Mouse (Mus musculus) kidney, adult 2 months (tissue): Measurements from ENCODE around the gene Ccdc85c.

Experiments used
- CTCF ChIP-seq: fragments of 200-500 bp; conservative IDR thresholded peaks from 2 replicates; pipeline ENCODE4 v1.5.1; 2011; ENCODE audit warnings: low read depth, mild to moderate bottlenecking, control low read depth, low read length, moderate library complexity, mixed read lengths; ENCODE audit not compliant: insufficient read depth, insufficient read length
- POLR2A ChIP-seq: fragments of 200-500 bp; IDR thresholded peaks from one replicate; pipeline ENCODE4 v1.6.1; 2011; ENCODE audit warnings: low read depth, low read length, control low read depth

- no peak for TF ChIP-seq CTCF
- TF ChIP-seq POLR2A = no peak
These were observed 102.6 kb downstream of the Ccdc85c start for GRCm38 (mm10) chr12:108172639-108173038.
